Mouse (Mus musculus): ENCODE results near the gene Gm49388.

DNA sequence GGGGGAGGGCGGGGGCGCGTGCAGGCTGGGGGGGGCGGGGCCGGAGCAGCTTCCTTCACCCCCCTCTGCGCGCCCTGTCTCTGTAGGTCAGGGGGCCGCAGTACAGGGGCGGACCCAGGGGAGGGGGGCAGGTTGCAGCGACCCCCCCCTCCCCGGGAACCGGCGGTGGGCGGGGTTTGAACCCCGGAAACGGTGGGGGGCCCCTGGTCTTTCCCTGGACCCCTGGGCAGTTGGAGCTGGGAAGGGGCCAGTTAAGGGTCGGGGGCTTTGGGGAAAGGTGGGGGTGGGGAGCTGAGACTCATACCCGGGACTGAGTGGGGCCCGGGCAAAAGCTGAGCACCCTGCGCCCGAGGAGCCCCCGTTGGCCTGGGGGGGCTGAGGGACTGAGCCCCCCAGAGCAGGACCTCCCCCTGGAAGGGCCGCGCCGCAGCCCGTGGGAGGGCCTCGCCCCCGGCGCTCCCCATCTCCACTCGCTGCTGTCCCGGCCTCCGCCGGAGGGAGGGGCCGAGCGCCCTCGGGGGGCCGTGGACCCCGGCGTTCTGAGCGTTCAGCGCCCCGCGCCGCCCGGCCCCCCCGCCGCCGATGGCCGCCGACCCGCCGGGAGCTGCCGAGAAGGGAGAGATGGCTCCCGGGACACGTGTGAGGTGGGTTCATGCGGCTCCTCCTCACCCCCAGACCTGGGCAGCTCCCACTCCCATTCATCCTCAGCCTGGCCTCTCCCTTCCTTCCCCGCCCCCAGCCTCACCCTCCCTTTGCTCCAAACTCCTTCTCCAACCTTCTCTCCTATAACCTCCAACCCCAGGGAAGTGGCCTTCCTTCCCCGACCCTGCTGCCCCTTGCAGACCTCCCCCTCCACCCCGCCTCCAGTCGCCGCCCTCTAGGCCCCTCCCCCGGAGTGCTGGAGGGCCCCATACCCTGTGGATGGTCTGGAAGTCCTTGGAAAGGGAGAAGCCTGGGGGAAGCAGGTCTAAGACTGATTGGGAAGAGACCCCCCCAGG lies 38.6 kb upstream of the Gm49388 start:
- no peak for TF ChIP-seq CTCF (IDR thresholded peaks at IDR 0.05; ENCODE audit: control insufficient read depth, insufficient read depth, insufficient read length)
- TF ChIP-seq MAX (IDR thresholded peaks at IDR 0.05) = no peak
- no peak for TF ChIP-seq FOSL1 (IDR thresholded peaks at IDR 0.05; ENCODE audit: insufficient read depth, low read length, poor library complexity, severe bottlenecking)
- no peak for TF ChIP-seq CEBPB (IDR thresholded peaks at IDR 0.05; ENCODE audit: low read depth)

All from C2C12 (cell line).